Mouse (Mus musculus) small intestine, adult 2 months (tissue): ENCODE measurements around the gene Cish.

Source experiments
- CTCF ChIP-seq: fragments of 200-500 bp; IDR thresholded peaks from 2 replicates; pipeline ENCODE4 v1.5.1; 2012; ENCODE audit warnings: low read depth, mild to moderate bottlenecking, control low read depth, inconsistent platforms, low read length, moderate library complexity, mixed read lengths; ENCODE audit not compliant: insufficient replicate concordance, insufficient read length; ENCODE audit errors: extremely low read depth
- POLR2A ChIP-seq: fragments of 200-500 bp; IDR thresholded peaks from 2 replicates; pipeline ENCODE4 v1.6.1; 2012; ENCODE audit warnings: low read depth, mild to moderate bottlenecking, control low read depth, inconsistent platforms, low read length, moderate library complexity

DNA sequence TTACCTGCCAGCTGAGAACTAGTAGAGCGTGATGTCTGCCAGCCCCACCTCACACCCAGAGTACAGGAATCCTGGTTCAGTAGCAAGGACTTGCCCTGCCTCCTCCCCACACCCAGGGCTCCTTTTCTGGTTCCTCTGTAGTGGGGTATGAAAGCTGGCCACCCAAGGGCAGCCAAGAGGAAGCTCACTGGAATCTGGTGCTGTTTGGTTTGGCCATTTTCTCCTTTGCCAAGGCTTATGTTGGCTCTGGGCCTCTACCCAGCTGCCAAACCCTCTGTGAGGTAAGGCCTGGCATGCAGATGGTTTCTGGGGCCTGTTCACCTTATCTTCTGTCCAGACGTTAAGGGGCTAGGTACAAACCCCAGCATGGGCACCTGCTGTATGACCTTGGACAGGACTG is 20.0 kb downstream of the Cish start:
- no peak for TF ChIP-seq CTCF
- no peak for TF ChIP-seq POLR2A
